Mouse (Mus musculus) liver, embryonic 14.5 days (tissue): ENCODE results near the gene Olfr792. TPM values are rescaled to one million over a fixed set of nuclear protein-coding genes. Genes with fewer than 3 reads are reported as not detected.

Experiments
- ATAC-seq: fragments of 200-750 bp; cut with Nextera tagmentation; 2 replicates; pipeline ENCODE4 v1.8.0; 2017; ENCODE audit warnings: moderate number of reproducible peaks, mild to moderate bottlenecking, moderate library complexity; ENCODE audit not compliant: insufficient read depth
- DNase-seq, 3 experiments: peaks; one replicate each; pipeline ENCODE4 v3.0.0-alpha.2; 2012 to 2013; ENCODE audit warnings: low read depth in 3 of 3, low spot score in 3 of 3
- H3K27ac ChIP-seq: fragments of 300-500 bp; sonication (generic); 2 replicates; pipeline ENCODE4 v1.5.1; 2014; ENCODE audit warnings: moderate library complexity, mild to moderate bottlenecking, control low read depth, inconsistent platforms
- H3K27me3 ChIP-seq: fragments of 300-500 bp; sonication (generic); 2 replicates; pipeline ENCODE4 v1.6.1; 2014; ENCODE audit warnings: mild to moderate bottlenecking, low read length, moderate library complexity; ENCODE audit not compliant: control insufficient read depth, insufficient read depth
- H3K36me3 ChIP-seq: fragments of 300-500 bp; sonication (generic); replicated peaks from 2 replicates; pipeline ENCODE4 v1.6.1; 2014; ENCODE audit warnings: low read depth; ENCODE audit not compliant: control insufficient read depth, insufficient read depth
- H3K4me1 ChIP-seq, 2 experiments: fragments of 200-500 bp in 1 of 2; fragments of 300-500 bp in 1 of 2; sonication (generic) in 1 of 2; replicated peaks; 2 replicates each; pipeline ENCODE4 v1.6.1; 2012 to 2014; ENCODE audit warnings: antibody characterized with exemption in 1 of 2, inconsistent platforms in 1 of 2, low read length in 1 of 2; ENCODE audit not compliant: control insufficient read depth in 2 of 2, insufficient read depth in 2 of 2
- H3K4me2 ChIP-seq: fragments of 300-500 bp; sonication (generic); 2 replicates; pipeline ENCODE4 v1.6.1; 2014; ENCODE audit warnings: low read depth, mild to moderate bottlenecking, control low read depth, moderate library complexity
- H3K4me3 ChIP-seq, 2 experiments: fragments of 200-500 bp in 1 of 2; fragments of 300-500 bp in 1 of 2; sonication (generic) in 1 of 2; 2 replicates each; pipeline ENCODE4 v1.5.1; 2012 to 2014; ENCODE audit warnings: low read depth in 2 of 2, low read length in 2 of 2, mild to moderate bottlenecking in 2 of 2, control low read depth in 1 of 2, inconsistent platforms in 1 of 2, moderate library complexity in 1 of 2; ENCODE audit not compliant: insufficient read depth in 1 of 2
- H3K9ac ChIP-seq: fragments of 300-500 bp; sonication (generic); replicated peaks from 2 replicates; pipeline ENCODE4 v1.6.1; 2014; ENCODE audit warnings: mild to moderate bottlenecking, control low read depth, moderate library complexity
- H3K9me3 ChIP-seq: fragments of 300-500 bp; sonication (generic); 2 replicates; pipeline ENCODE4 v1.6.1; 2016; ENCODE audit warnings: low read length, mixed read lengths; ENCODE audit not compliant: control insufficient read depth
- CTCF ChIP-seq: IDR thresholded peaks from 2 replicates; pipeline ENCODE4 v1.5.1; 2016; ENCODE audit warnings: antibody characterized with exemption, low read depth, control low read depth
- EP300 ChIP-seq: IDR thresholded peaks from 2 replicates; pipeline ENCODE4 v1.6.1; 2016; ENCODE audit warnings: antibody characterized with exemption, low read depth
- WGBS: fragments of 180-500 bp; shearing (Covaris S2); extraction: QIAGEN DNeasy Blood & Tissue Kit; methylation state at CpG from one replicate; pipeline ENCODE4 v1.1.7; 2014; ENCODE audit not compliant: insufficient replicate concordance; 5-methylcytosine and 5-hydroxymethylcytosine counted together
- polyA plus RNA-seq, 2 experiments: library from polyadenylated mRNA; depleted of rRNA in 1 of 2; stranded (reverse) in 1 of 2; unstranded in 1 of 2; fragments of >200 nt; fragmentation: Nextera tagmentation in 1 of 2; extraction: Ambion mirVana in 1 of 2; gene quantifications; 2 replicates each; pipeline versions ENCODE4 v1.2.1 to v1.2.3; 2012 to 2014

Olfr792 gene
- polyA plus RNA-seq (2012; rRNA removed) (not detected in 2 replicates), polyA plus RNA-seq (2014; fragmentation: Nextera tagmentation; extraction: Ambion mirVana) (not detected in 2 replicates)

DNA sequence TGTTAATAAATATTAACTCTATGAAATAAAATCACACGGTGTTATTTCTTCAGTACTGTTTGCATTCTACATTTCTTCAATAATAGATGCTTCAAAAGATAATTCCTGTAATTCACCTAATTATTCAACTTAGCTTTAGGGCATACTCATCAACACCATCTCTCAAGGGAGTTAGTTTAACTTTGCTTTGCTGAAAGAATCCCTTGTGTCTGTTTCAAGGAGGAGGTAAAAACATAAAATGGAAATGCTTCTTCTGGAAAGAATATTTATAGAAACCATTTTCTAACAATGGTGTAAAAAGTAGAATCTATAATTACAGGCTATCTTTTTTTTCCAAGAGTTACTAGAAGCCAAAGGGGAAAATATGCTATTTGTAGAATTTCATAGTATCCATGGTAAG, at the start of gene Olfr792:
Gene Olfr792 (plus strand): TSS at position 301 of the 400 bp plus-strand sequence.
- Histone ChIP-seq H3K4me2 (no peak within 1 kb of the TSS), H3K9me3 (no peaks in the 10 kb centered on the region), H3K4me1 (no peaks in the 10 kb centered on the region), H3K9ac (no peak within 1 kb of the TSS), H3K4me3 (no peak within 1 kb of the TSS), H3K27ac (no peak within 1 kb of the TSS), H3K36me3 (no peaks in the 10 kb centered on the region), H3K27me3 (no peaks in the 10 kb centered on the region)
- no peak for DNase-seq
- no peak for ATAC-seq
- WGBS: 67% methylated on average over 1 of the region's 1 CpGs
- TF ChIP-seq EP300 (no peak), CTCF (no peak)

DNA sequence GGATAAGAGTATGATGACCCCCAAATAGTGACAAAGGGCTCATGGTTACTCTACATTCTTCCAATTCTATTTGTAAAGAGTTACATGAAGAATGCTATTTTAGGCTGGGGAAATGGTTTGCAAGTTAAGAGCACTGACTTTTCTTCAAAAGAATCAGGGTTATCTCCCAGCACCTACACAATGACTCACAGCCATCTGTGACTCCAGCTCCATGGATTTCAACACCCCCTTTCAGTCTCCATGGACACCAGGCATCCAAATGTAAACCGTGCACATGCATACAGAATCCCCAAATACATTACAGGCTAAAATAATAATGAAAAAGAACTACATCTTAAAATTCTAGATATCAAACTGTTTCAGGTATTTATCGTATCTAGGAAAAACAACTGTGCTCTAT, 48.9 kb upstream of the Olfr792 start:
- H3K9me3 ChIP-seq: no peaks in the 10 kb centered on the region
- DNase-seq: no peak
- no peak overlapping the region for H3K27ac ChIP-seq
- 51% methylated on average over 2 of the region's 2 CpGs for WGBS
- no peak for ATAC-seq
- TF ChIP-seq CTCF (no peak), EP300 (no peak)
- H3K36me3 ChIP-seq: no peaks in the 10 kb centered on the region
- no peak overlapping the region for H3K4me2 ChIP-seq
- no peak overlapping the region for H3K4me3 ChIP-seq
- no peaks in the 10 kb centered on the region for H3K4me1 ChIP-seq
- no peaks in the 10 kb centered on the region for H3K27me3 ChIP-seq
- H3K9ac ChIP-seq: no peak overlapping the region

DNA sequence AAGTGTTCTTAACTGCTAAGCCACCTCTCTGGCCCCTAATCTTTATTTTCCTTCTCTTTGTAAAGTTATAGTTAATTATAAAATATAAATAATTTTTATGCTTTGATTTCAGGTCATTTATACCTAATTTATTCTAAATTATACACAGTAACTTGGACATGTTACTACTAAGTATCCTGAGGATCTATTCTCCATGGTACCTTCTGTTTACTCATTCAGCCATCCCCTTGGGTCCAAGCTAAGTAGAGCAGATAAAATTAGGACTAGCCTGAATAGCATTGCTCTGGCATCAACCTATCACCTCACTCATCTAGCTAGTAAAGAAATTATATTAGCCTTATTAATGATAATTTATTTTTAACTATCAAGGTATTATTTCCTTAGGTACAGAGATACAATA, 40.8 kb upstream of the Olfr792 start, which contains the start of gene Olfr790:
Gene Olfr790 (plus strand): TSS at position 301 of the 400 bp plus-strand sequence.
- Histone ChIP-seq H3K27me3 (no peaks in the 10 kb centered on the region), H3K9me3 (no peaks in the 10 kb centered on the region), H3K36me3 (no peaks in the 10 kb centered on the region), H3K4me1 (no peaks in the 10 kb centered on the region), H3K9ac (no peak within 1 kb of the TSS), H3K27ac (no peak within 1 kb of the TSS), H3K4me3 (no peak within 1 kb of the TSS), H3K4me2 (no peak within 1 kb of the TSS)
- DNase-seq (no peak), ATAC-seq (no peak)
- TF ChIP-seq EP300 (no peak), CTCF (no peak)

DNA sequence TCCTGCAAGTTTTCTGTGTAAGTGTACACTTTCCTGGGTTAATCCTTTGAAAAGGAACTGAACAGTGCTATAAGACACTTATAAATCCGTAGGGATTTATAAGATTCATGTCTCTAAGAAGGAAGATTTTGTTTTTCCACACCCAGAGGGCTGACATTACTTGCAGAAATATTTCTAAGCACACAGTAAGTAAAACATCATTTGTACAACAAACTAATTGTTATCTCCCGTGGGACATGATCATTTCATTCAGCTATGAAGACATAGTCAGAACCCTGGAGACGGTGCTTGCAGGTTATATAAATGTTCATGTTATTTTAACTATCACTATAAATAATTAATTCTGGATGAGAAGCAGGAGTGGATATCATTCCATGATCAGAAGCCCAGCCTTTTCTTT, 17.5 kb upstream of the Olfr792 start, which contains the start of gene Olfr791:
Gene Olfr791 (plus strand): TSS at position 301 of the 400 bp plus-strand sequence.
- Histone ChIP-seq H3K4me1 (no peaks in the 10 kb centered on the region), H3K9ac (no peak within 1 kb of the TSS), H3K36me3 (no peaks in the 10 kb centered on the region), H3K4me3 (no peak within 1 kb of the TSS), H3K27ac (no peak within 1 kb of the TSS), H3K27me3 (no peaks in the 10 kb centered on the region), H3K4me2 (no peak within 1 kb of the TSS), H3K9me3 (no peaks in the 10 kb centered on the region)
- TF ChIP-seq EP300: no peak
- ATAC-seq (no peak), DNase-seq (no peak)
- whole genome bisulfite sequencing: 31% methylated on average over 3 of the region's 3 CpGs

DNA sequence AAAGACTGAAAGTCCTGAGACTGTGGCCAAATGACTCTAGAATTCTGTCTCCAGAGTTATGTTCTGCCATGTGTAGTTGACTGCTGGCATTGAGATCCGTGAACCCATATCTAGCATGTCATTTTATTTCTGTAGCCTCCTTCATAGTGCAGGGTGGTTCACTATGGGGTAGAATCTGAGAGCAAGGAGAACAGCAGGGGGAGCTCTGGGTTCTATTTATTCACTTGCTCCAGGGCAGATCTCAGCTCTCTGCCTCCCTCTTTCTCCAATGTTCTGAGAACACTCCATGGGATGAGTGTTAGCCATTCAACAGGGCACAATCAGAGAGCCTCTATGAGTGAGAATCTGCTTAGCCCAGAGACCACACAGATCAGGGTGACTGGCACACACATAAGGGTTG, 10.4 kb downstream of the Olfr792 start:
- Histone ChIP-seq H3K9me3 (no peaks in the 10 kb centered on the region), H3K4me1 (no peaks in the 10 kb centered on the region), H3K36me3 (no peaks in the 10 kb centered on the region), H3K27me3 (no peaks in the 10 kb centered on the region), H3K9ac (no peak overlapping the region), H3K4me2 (no peak overlapping the region), H3K4me3 (no peak overlapping the region), H3K27ac (no peak overlapping the region)
- DNase-seq (no peak), ATAC-seq (no peak)
- whole genome bisulfite sequencing: 33% methylated on average over 1 of the region's 1 CpGs
- TF ChIP-seq CTCF (no peak), EP300 (no peak)

DNA sequence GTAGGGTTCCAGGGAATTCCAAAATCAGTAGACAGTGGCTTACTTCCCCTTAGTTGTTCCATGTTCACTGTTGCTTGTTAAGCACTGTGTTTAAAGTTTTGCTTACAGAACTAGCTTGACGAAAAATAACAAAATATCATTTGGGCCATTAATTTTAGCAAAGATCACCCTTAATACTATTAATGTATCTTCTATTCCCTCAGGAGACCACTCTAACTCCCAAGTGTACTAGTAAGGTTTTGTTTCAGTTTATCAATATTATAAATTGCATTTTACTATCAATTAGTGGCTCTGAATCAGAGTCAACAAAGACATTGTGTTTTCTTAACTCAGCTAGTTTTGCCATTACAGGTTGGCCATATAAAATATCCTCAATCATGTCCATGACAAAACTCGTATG, 28.4 kb downstream of the Olfr792 start, which contains the start of gene Olfr794:
Gene Olfr794 (plus strand): TSS at position 301 of the 400 bp plus-strand sequence.
- WGBS: 42% methylated on average over 2 of the region's 2 CpGs
- no peak for TF ChIP-seq EP300
- no peak for TF ChIP-seq CTCF

More for the DNA sequence above, 28.4 kb downstream of the Olfr792 start, which contains the start of gene Olfr794:
- Histone ChIP-seq H3K4me1 (no peaks in the 10 kb centered on the region), H3K27ac (no peak within 1 kb of the TSS), H3K9ac (no peak within 1 kb of the TSS), H3K36me3 (no peaks in the 10 kb centered on the region), H3K4me3 (no peak within 1 kb of the TSS), H3K27me3 (no peaks in the 10 kb centered on the region), H3K4me2 (no peak within 1 kb of the TSS), H3K9me3 (no peaks in the 10 kb centered on the region)
- DNase-seq: no peak
- no peak for ATAC-seq
